Mouse (Mus musculus): ENCODE measurements around the gene Iqub. TPM values are rescaled to one million over a fixed set of nuclear protein-coding genes. Genes with fewer than 3 reads are reported as not detected.
A peak's percentile ranks its signal among the peaks of the same experiment; 100 is the strongest.

The Iqub gene
- total RNA-seq, 1 experiment from 2014 or later, result not detected

DNA sequence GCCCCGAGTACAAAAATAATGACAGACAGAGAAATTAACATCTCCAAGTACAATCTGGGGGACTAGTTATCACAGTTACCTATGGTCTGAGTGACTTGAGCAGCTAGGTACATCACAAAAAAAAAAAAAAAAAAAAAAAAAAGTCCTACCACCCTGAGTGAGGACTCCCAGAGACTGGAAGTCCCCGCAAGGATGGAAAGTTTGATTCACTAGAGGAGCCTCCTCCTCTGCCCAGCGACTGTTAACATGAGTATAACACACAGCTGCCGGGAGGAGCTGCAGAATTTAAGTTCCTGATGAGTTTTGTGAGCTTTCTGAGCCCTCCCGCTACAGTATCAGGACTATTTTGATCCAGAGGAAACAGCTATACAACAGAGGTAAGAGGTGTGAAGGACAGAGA lies 28.3 kb downstream of the Iqub start:
- ATAC-seq (replicated peaks; ENCODE audit: low read depth, poor library complexity, severe bottlenecking), result no peak

DNA sequence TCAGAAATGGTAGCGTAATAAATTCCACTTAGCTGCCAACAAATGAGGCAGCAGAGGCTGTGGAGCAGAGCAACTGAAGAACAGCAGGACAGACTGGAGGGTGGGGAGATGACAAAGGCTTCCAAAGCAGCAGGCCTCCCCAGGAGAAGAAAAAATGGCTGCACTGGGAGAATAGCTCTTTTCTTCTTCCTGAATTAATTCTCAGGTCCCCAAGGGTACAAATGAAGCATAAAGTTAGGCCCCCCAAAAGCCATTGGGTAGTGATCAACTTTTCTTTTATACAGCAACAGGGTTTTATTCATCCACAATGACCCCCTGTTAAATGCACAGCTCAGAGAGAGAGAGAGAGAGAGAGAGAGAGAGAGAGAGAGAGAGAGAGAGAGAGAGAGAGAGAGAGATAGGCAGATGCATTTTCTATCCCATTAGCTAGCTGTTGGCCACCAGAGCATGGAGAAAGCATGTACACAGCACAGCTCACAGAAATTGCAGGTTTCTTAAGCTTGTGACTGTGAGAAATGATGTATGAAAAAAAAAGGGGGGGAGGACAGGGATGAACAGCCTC lies 44.2 kb downstream of the Iqub start:
- ATAC-seq (replicated peaks; ENCODE audit: low read depth, poor library complexity, severe bottlenecking), result no peak

DNA sequence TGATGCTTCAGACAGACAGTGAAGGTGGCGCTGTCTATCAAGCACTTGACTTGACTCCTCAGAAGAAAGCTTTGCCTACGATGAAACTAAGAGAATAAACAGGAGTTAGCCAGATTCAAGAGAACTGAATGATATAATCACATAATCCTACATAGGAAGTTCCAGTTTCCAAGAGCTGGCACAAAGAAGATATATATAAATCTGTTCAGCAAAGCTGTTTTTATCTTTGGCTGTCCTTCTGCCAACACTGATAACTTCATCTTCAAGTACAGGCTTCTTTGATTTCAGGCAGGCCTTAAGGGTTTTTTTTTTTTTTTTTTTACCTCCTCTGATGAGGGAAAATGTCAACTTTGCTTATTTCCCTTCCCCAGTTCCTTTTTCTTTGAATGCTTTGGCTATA lies 44.7 kb downstream of the Iqub start:
- no peak for ATAC-seq (replicated peaks; ENCODE audit: low read depth, poor library complexity, severe bottlenecking)

GRCm38 (mm10) chr6:24456097-24456496 lies 58.8 kb downstream of the Iqub start:
- ATAC-seq (replicated peaks; ENCODE audit: low read depth, poor library complexity, severe bottlenecking), result peak; percentile 84

- ATAC-seq (replicated peaks; ENCODE audit: low read depth, poor library complexity, severe bottlenecking), result peak; percentile 89
Measured at GRCm38 (mm10) chr6:24451026-24451821, 63.6 kb downstream of the Iqub start.

GRCm38 (mm10) chr6:24450241-24450640 lies 64.6 kb downstream of the Iqub start:
- no peak for ATAC-seq (replicated peaks; ENCODE audit: low read depth, poor library complexity, severe bottlenecking)

DNA sequence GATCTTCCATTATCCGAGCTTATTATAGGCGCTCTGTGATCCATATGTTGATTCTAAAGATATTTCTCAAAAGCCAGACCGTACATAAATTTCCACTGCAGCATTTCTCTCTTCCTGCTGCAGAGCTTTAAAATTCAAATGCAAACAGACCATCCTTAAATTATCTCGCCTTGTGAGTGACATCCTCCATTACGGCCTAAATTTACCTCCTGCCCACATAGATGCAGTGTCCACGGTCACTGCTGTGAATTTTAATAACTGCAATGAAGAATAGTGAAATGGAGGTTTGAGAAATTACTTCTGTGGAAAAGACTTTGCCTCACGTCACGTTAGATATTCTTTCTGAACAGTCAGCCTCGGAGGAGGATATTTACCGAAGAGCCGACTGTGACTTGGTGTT lies 98.8 kb downstream of the Iqub start:
- no peak for ATAC-seq (replicated peaks; ENCODE audit: low read depth, poor library complexity, severe bottlenecking)

DNA sequence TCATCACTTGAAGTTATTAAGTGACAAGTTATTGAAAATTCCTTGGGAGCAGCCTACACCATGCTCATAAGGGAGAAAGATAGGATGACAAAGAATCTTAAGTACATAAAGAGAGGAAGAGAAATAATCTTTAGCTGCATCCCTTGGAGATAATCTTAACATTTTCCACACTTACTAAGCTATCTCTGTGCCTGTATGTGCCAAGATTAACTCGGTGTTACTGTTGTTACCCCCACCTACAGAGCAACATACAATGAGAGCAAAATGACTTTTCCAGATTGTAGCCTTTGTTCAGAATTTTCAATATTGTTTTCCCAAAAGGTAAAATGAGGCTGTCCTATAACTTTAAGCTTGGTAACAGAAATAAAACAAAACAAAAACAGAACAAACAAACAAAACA lies 99.4 kb downstream of the Iqub start:
- no peak for ATAC-seq (replicated peaks; ENCODE audit: low read depth, poor library complexity, severe bottlenecking)

DNA sequence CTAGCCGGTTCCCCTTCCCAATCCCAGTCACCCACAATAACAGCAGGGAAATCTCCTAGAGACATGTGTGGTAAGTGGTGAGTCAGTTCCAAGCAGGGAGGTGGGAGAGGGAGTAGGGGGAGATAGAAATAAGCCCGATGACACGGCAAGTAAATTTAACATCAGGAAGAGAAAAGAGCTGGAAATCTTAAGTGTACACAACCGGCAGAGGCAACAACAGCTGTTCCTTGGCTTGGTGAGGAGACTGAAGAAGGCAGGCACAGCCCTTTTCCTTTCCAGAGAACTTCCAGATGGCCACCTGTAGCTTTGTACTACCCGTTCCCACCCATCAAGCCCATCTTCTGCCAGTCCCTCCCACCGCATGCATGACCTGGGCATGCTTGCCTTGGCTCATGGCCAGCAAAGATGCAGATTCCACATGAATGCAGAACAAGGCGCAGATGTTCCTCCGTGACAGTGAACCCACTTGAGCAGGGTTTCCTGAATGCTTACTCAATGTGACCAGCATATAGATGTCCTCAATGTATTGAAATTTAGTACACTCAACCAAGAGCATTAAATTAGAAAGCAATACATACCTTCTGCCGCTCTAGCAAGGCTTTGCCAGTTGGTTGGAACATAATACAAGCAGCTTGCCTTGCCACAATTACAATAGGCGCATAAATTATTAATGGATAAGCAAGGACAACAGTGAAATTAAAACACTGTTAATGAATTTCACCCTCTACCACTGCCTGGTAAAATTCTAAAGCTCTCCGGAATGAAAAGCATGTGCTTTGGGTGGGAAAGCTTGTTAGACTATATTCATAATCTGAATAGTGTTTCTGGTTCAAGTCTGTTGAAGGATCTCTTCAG lies 106.1 kb downstream of the Iqub start:
- no peak for ATAC-seq (replicated peaks; ENCODE audit: low read depth, poor library complexity, severe bottlenecking)

DNA sequence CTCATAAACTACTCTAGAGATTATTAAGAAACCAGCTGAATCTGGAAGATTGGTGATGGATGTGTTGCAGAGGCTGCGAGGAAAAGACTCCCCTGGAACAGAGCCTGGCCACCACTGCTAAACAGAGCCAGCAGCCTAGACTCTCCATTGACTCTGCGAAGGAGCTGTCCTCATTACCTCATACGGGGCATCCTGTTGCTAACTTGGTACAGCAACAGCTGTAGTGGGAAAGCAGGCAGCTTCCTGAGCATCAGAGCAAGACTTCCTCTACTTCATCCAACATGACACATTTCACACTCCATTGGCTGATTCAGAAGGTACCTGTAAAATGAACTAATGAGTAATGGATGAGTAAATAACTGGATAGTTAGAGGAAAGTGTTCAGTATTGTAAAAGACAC lies 107.1 kb downstream of the Iqub start:
- no peak for ATAC-seq (replicated peaks; ENCODE audit: low read depth, poor library complexity, severe bottlenecking)

GRCm38 (mm10) chr6:24397237-24397647 lies 117.6 kb downstream of the Iqub start:
- ATAC-seq (replicated peaks; ENCODE audit: low read depth, poor library complexity, severe bottlenecking), result no peak

Other genes starting within 250 kb of the Iqub start
- gene Ndufa5, start 12.9 kb upstream of the Iqub start, total RNA-seq (2017), result 272 and 431 TPM in 2 replicates
- not detected in 2 replicates for gene Asb15, start 13.1 kb upstream of the Iqub start, total RNA-seq (2017)
- not detected in 2 replicates for gene Lmod2, start 82.7 kb upstream of the Iqub start, total RNA-seq (2017)
- 14.5 and 20.0 TPM in 2 replicates for gene Wasl, start 149.9 kb upstream of the Iqub start, total RNA-seq (2017)
- not detected in 2 replicates for gene Hyal6, start 218.2 kb upstream of the Iqub start, total RNA-seq (2017)
- not detected in 2 replicates for gene Hyal4, start 233.3 kb upstream of the Iqub start, total RNA-seq (2017)

Data from common myeloid progenitor, adult 5-6 weeks (primary cell).